Mouse (Mus musculus) CD4-positive, CD25-positive, alpha-beta regulatory T cell, adult 4 months (primary cell): ENCODE measurements around the gene Cnst. TPM values are rescaled to one million over a fixed set of nuclear protein-coding genes. Genes with fewer than 3 reads are reported as not detected.

Experiments used
- ATAC-seq: one replicate; pipeline ENCODE4 v1.8.0; 2017
- polyA plus RNA-seq, 2 experiments: library from polyadenylated mRNA; unstranded; fragments of 100-300 nt; shearing (Covaris generic); gene quantifications; one replicate each; pipeline ENCODE4 v1.2.1; 2017

The Cnst gene
- polyA plus RNA-seq = 10 to 100 TPM; 15.5 to 22.3 TPM

- peak; percentile 90 for ATAC-seq
Observed at GRCm38 (mm10) chr1:179545768-179546550, at the start of gene Cnst, which contains the start of gene Tfb2m. TSS of gene Cnst (plus strand) at chr1:179546370. TSS of gene Tfb2m (minus strand) at chr1:179546267.

GRCm38 (mm10) chr1:179499257-179499656 lies 46.9 kb upstream of the Cnst start:
- ATAC-seq = no peak

- peak; percentile 56 for ATAC-seq
Observed at GRCm38 (mm10) chr1:179502565-179502964, 43.6 kb upstream of the Cnst start.

GRCm38 (mm10) chr1:179506530-179507315 lies 39.4 kb upstream of the Cnst start:
- peak; percentile 75 for ATAC-seq

DNA sequence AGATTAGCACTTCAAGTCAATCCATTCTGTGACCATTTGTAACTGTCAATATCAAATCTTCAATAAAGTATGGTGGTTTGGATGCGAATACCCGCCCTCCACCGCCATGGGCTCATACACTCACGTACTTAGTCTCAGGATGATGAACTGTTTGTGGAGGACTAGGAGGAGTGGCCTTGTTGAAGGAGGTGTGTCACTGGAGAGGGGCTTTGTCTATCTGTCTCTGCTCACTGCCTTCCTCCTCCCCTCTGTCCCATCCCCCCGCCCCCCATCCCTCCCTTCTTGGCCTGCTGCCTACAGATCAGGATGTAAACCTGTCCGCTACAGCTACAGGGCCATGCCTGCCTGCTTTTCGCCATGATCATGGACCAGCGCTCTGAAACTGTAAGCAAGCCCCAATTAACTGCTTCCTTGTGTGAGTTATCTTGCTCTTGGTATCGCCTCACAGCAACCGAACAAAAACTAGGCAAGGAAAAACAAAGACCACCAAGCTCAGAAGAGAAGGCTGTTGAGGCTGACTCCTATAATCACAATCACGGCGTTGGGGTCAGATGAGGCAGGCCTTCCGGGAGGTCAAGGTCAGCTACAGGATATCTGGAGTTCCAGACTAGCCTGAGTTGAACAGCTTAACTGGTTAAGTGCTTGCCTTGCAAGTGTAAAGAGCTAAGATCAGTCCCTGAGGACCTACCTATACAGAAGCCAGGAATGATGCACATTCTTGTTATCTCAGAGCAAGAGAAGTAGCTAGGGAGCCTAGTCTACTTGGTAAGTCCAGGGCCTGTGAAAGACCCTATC lies 35.4 kb upstream of the Cnst start:
- ATAC-seq = no peak

DNA sequence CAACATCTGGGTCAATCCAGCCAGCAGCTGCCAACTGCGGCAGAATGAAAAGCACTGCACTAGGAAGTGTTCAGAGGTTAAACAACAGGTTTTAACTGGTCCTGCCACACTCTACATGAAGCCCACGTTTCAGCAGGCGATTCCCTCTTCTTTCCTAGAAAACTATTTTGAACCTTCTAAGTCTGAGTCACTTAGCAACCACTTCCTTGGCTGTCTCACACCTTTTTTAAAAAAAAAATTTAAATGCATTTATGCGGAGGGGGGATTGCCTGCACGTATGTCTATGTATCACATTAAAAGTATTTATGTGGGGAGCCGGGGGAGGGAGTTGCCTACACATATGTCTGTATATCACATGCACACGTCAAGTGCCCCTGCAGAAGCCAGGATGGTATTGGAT lies 34.3 kb upstream of the Cnst start:
- ATAC-seq = no peak

GRCm38 (mm10) chr1:179516941-179517712 lies 29.0 kb upstream of the Cnst start:
- ATAC-seq = peak; percentile 56

DNA sequence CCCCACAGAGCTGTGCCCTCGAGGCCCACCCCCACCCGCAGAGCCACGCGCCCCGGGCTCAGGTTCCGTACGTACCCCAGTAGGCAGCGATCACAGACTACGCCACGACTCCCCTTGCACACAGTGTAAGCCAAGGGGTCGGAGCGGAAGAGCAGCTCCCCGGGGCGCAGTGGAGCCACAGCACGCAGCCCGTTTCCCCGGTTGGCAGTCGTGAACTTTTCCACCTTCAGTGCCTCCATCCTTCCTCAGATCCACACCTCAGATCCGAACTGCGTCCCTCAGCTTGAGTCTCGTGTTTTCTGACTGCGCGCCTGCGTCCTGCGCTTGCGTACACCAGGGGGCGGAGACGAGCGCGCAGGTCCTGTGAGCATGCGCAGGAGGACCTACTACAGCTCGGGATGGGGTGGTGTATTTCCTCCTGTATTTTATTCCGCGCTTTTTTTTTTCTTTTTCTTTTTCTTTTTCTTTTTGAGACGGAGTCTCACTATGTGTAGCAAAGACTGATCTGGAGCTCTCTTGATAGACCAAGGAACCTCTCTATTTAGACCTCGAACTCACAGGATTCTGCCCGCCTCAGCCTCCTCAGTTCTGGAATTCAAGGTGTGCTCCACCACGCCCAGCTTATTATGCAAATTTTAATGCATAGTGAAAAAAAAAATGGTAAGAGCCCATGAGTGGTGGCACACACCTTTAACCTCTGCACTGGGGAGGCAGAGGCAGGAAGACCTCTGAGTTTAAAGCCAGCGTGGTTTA lies 28.3 kb upstream of the Cnst start, which contains the start of gene Smyd3:
Gene Smyd3, minus strand, starts transcription at position 329 of the 753 bp plus-strand sequence.
- peak; percentile 86 for ATAC-seq

GRCm38 (mm10) chr1:179519901-179520300 lies 26.3 kb upstream of the Cnst start:
- no peak for ATAC-seq

GRCm38 (mm10) chr1:179539054-179539453 lies 7.1 kb upstream of the Cnst start:
- no peak for ATAC-seq

DNA sequence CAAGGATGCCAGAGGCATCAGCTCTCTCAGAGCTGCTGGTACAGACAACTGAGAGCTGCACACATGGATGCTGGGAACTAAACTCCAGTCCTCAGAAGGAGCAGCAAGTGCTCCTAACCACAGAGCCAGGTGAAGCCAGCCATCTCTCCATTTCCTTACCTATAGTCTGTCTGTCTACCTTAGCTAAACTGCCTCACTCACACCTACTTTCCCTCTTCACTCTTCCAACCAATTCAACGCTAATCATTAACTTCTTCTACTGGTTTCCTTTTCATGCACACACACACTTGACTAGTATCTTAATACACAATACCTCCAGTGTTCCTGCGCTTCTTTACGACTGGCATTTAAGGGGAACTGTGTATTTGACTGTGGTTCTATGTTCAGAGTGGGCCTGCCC lies 6.3 kb upstream of the Cnst start:
- no peak for ATAC-seq

DNA sequence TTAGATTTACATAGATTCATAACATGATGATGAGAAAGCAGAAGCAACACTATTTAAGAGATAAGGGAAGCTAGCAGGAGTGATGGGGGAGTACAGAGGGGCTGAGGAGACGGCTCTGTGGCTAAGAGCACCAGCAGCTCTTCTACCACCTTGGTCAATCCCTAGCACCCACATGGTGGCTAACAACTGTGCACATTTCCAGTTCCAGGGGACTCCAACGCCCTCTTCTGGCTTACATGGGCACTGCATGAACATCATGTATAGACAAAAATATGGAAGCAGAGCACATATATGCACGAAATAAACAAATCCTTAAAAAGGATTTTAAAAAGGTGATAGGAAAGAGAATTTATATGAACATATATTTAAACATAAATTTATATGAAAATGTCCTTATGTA lies 4.7 kb upstream of the Cnst start:
- ATAC-seq = no peak

DNA sequence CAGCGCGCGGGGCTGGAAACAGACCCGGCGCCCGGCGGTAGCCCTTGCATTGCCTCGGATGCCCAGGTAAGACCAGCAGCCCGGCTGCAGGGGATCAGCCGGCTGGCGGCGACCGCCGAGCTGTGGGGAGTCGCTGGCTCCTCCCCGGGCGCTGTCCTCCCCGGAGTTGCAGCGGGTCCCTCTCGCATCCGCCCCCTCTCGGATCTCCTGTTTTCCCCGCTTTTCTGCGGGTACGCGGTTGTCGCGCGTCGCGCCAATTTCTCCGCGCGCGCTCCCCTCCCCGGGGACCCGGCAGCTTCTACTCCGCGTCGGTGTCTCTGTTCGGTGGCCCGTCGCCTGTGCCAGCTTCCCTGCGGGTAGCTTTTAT lies 364 bp downstream of the Cnst start:
- peak; percentile 56 for ATAC-seq

DNA sequence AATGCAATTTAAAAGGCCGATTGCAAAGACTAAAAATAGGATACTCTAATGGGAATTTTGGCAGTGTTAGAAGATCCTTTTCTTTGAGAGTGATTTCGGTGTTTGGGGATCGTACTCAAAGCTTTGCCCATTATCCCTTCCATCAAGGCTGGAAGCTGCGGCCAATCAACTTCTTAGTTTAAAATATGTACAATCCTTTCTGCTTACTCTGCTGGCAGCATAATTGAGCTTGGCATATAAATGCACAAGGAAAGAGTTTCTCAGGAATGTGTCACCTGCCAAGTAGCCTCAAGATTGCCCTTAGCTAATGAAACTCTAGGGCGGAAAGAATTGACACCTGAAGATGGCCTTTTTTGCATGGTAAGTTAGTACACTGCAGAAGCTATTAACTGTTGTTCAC lies 1.0 kb downstream of the Cnst start:
- no peak for ATAC-seq

- no peak for ATAC-seq
Observed at GRCm38 (mm10) chr1:179548220-179548619, 2.0 kb downstream of the Cnst start.

DNA sequence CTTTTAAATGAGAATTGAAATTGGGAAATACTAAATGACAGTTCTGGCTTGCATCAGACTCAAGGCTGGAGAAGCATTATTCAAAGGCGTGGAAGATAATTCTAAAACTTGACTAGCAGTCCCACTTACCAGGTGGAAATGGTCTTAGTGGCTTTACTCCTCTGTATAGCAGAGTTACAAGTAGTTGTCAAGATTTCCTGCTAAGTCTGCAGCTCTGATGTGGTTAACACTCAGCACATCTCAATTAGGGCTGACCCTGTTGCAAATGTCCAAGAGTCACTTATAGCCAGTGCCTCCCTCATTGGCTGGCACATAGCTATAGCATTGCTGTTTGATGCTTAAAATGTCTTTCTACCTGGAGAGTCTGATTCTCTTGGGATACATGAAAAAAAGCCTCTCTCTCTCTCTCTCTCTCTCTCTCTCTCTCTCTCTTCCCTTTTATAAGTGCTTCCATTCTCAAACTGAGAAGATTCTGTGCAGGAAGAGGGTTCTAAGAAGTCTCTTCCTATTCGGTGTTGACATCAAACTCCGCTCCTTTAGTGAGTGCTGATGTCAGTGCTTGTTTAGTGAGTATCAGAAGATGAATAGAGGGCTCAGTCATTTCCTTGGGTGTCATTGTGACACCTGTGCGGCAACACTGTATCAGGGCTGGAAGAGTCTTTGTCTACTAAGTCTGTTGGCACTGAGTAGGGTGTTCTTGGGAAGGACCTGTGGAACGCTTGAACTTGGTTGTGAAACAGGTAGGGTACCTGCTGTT lies 3.0 kb downstream of the Cnst start:
- peak; percentile 42 for ATAC-seq

DNA sequence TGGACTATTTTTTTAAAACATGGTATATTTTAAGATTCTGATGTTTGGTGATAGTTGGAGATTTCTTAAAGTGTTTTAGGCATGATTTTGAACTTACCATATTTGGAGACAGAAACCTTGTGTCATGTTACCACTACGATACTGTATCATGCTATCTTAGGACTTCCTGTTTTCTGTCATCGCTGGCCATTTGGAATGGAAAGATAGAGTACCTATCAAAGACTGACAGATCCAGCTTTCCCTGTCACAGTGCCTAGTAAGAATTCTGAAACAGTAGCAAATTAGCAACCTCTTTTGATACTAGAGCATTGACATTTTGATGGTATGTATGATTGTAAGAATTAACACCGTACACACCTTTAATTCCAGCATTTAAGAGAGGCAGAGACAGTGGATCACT lies 5.2 kb downstream of the Cnst start:
- ATAC-seq = no peak

DNA sequence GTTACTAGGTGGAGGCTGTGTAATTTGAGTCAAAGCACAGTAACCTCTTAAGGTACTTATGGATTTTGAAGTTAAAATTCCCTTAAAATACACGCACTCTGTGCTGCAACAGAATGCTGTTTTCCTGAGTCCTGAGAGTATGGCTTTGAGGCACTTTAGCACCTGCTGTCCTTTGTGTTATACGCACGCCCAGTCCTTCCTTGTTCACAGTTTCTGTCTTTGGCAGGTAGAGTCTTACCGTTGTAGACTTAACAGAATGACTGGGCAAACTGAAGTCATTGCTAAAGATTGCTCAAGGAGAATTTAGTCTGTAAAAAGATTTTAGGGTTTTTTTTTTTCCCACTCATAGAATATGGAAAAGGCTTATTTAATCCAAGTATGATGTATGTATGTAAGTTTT lies 5.8 kb downstream of the Cnst start:
- no peak for ATAC-seq

DNA sequence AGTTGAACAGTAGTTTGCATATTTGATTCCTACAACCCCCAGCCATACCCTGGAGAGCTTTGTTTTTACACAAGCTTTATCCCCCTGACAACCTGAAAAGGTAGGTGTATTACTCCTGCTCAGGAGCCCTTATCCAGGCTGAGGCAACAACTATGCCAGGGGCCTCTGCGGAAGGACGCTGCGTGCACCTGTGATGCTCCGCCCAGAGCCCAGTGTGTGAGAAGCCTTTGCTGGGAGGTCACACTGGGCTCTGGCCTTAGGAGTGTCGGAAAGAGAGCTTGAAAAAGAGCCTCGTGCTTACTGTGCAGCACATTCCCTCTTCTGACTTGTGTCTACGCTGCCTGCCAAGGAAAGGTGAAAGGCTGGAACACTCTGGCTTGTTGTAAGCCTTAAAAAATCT lies 6.6 kb downstream of the Cnst start:
- ATAC-seq = no peak

DNA sequence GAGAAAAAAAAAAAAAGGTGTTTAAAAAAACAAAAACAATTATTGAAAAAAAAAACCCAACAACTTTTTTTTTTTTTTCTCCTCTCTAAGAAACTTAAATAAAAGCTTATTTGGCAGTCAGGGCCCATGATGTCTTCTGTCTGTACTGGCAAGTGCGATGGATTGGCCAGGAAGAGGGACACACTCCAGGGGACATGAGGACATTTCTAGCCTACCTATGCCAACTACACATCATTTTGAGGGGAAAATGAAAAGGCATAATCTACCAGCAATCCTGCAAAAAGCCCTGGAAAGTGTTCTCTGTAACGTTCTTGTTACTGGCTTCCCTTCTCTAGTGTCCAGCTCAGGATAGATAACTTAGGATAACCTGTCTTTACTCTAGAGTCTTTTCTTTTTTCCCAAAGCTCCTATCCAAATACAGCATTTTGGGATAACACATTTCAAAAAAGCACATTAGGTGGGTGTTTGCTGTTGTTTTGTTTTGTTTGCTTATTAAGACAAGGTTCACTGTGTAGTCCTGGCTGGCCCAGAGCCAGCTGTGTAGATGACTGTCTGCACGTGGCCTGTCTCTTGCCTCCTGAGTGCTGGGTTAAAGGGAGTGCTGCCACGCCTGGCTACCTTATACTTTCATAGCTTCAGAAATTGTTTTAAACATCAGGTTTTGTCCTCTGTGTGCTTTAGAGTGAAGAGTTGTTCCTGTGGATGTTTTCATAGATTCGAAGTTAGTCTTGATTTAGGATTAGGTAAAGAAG lies 7.2 kb downstream of the Cnst start:
- no peak for ATAC-seq
